In genomic region chr11:11820737-11821136, GRCm38 (mm10) we compare ENCODE assay signal across 8 mouse cellular contexts. TPM values are rescaled to one million over a fixed set of nuclear protein-coding genes. Genes with fewer than 3 reads are reported as not detected.
A peak's percentile ranks its signal among the peaks of the same experiment; 100 is the strongest.
DNase-seq lines count a peak whose midpoint lies in the region; ATAC-seq and TF ChIP-seq lines count a peak whose summit lies in the region.

No protein-coding gene starts in this region.

- H3K27me3 ChIP-seq in hindbrain, embryonic 11.5 days (ENCODE audit: control insufficient read depth, insufficient read depth, low read length), result no peaks in the 10 kb centered on the region
- H3K27me3 ChIP-seq in hindbrain, embryonic 16.5 days (replicated peaks; ENCODE audit: control insufficient read depth, insufficient read depth, low read length), result no peaks in the 10 kb centered on the region; the same call in 1 of the 2 replicates
- H3K27me3 ChIP-seq in intestine, embryonic 16.5 days (replicated peaks; ENCODE audit: control insufficient read depth, insufficient read depth, low read length), result no peaks in the 10 kb centered on the region
- H3K27me3 ChIP-seq in cerebellum, adult 2 months (ENCODE audit: control insufficient read depth, insufficient read depth, low read length), result no peaks in the 10 kb centered on the region

- peaks cover 10% of the 10 kb centered on the region for H3K4me1 ChIP-seq in hindbrain, embryonic 11.5 days (replicated peaks; ENCODE audit: control insufficient read depth, insufficient read depth, low read length)
- peaks cover 13% of the 10 kb centered on the region for H3K4me1 ChIP-seq in hindbrain, embryonic 16.5 days (ENCODE audit: control insufficient read depth, insufficient read depth, low read depth, low read length)
- H3K4me1 ChIP-seq in intestine, embryonic 16.5 days (ENCODE audit: control insufficient read depth, insufficient read depth, low read length), result peaks cover 30% of the 10 kb centered on the region
- no peaks in the 10 kb centered on the region for H3K4me1 ChIP-seq in cerebellum, adult 2 months (ENCODE audit: control insufficient read depth, insufficient read depth, low read length)

- H3K27ac ChIP-seq in hindbrain, embryonic 11.5 days (ENCODE audit: low read depth, low read length), result peak overlapping the region; percentile 24; the same call in 1 of the 2 replicates
- no peak overlapping the region for H3K27ac ChIP-seq in hindbrain, embryonic 16.5 days (ENCODE audit: low read depth, low read length)
- peak overlapping the region; percentile 86 for H3K27ac ChIP-seq in intestine, embryonic 16.5 days (ENCODE audit: low read length)
- no peak overlapping the region for H3K27ac ChIP-seq in cerebellum, adult 2 months (ENCODE audit: insufficient read depth, low read length)

- no peak overlapping the region for H3K9ac ChIP-seq in hindbrain, embryonic 11.5 days (ENCODE audit: low read depth, low read length)
- H3K9ac ChIP-seq in hindbrain, embryonic 16.5 days (ENCODE audit: low read depth, low read length), result no peak overlapping the region
- no peak overlapping the region for H3K9ac ChIP-seq in intestine, embryonic 16.5 days (ENCODE audit: low read depth, low read length)

- no peak overlapping the region for H3K4me3 ChIP-seq in hindbrain, embryonic 11.5 days (ENCODE audit: low read depth, low read length)
- no peak overlapping the region for H3K4me3 ChIP-seq in hindbrain, embryonic 16.5 days (ENCODE audit: low read length)
- H3K4me3 ChIP-seq in intestine, embryonic 16.5 days (ENCODE audit: low read length), result no peak overlapping the region
- no peak overlapping the region for H3K4me3 ChIP-seq in cerebellum, adult 2 months (replicated peaks; ENCODE audit: insufficient read depth, low read depth, low read length)

- no peak for DNase-seq in hindbrain, embryonic 11.5 days (ENCODE audit: low spot score)
- peak; percentile 27 for DNase-seq in R1 (ENCODE audit: low read depth, low spot score)
- peak; percentile 40 for DNase-seq in skeletal muscle tissue, adult 2 months (ENCODE audit: low read depth, low spot score)
- DNase-seq in urinary bladder, postnatal 4 days (ENCODE audit: low spot score in 2 of 2), result no peak
- no peak for DNase-seq in cerebellum, adult 2 months
- no peak for DNase-seq in testis, postnatal 10 days (ENCODE audit: low spot score)

- no peak overlapping the region for H3K4me2 ChIP-seq in hindbrain, embryonic 11.5 days (replicated peaks; ENCODE audit: low read depth, low read length)
- H3K4me2 ChIP-seq in hindbrain, embryonic 16.5 days (ENCODE audit: low read length), result no peak overlapping the region
- no peak overlapping the region for H3K4me2 ChIP-seq in intestine, embryonic 16.5 days (ENCODE audit: low read depth, low read length)

- WGBS in hindbrain, embryonic 11.5 days, result 62% methylated on average over 3 of the region's 3 CpGs
- 79% methylated on average over 3 of the region's 3 CpGs for WGBS in hindbrain, embryonic 16.5 days
- 58% methylated on average over 3 of the region's 3 CpGs for WGBS in intestine, embryonic 16.5 days
- 82% methylated on average over 3 of the region's 3 CpGs for WGBS in cerebellum, adult 2 months

- TF ChIP-seq POLR2A in cerebellum, adult 2 months (IDR thresholded peaks at IDR 0.05; ENCODE audit: borderline replicate concordance, insufficient read depth, low read length), result no peak

- no peak for TF ChIP-seq CTCF in cerebellum, adult 2 months (IDR thresholded peaks at IDR 0.05; ENCODE audit: borderline replicate concordance, insufficient read depth, low read depth, low read length)

- no peaks in the 10 kb centered on the region for H3K9me3 ChIP-seq in hindbrain, embryonic 11.5 days (ENCODE audit: control insufficient read depth, low read length)
- no peaks in the 10 kb centered on the region for H3K9me3 ChIP-seq in hindbrain, embryonic 16.5 days (ENCODE audit: control insufficient read depth, low read length)
- no peaks in the 10 kb centered on the region for H3K9me3 ChIP-seq in intestine, embryonic 16.5 days (ENCODE audit: control insufficient read depth, low read length)

- ATAC-seq in hindbrain, embryonic 11.5 days (ENCODE audit: low FRiP score), result 0 out of 2 replicates have a peak, but pooled peaks have one; percentile 0
- ATAC-seq in hindbrain, embryonic 16.5 days, result no peak
- 0 out of 2 replicates have a peak, but pooled peaks have one; percentile 3 for ATAC-seq in intestine, embryonic 16.5 days

- no peaks in the 10 kb centered on the region for H3K36me3 ChIP-seq in hindbrain, embryonic 11.5 days (ENCODE audit: control insufficient read depth, insufficient read depth, low read length)
- no peaks in the 10 kb centered on the region for H3K36me3 ChIP-seq in hindbrain, embryonic 16.5 days (ENCODE audit: control insufficient read depth, insufficient read depth, low read length)
- no peaks in the 10 kb centered on the region for H3K36me3 ChIP-seq in intestine, embryonic 16.5 days (ENCODE audit: control insufficient read depth, insufficient read depth, low read length)

RNA-seq across cellular contexts. Expression of gene Fignl1, which starts 12.0 kb away (rescaled TPM):
- 66.4 and 73.5 TPM in 2 replicates for polyA plus RNA-seq in hindbrain, embryonic 11.5 days (2014; fragmentation: Nextera tagmentation; extraction: Ambion mirVana)
- polyA plus RNA-seq in hindbrain, embryonic 16.5 days (2015; fragmentation: Nextera tagmentation; extraction: Ambion mirVana), result 12.4 and 13.5 TPM in 2 replicates
- 38.1 and 40.4 TPM in 2 replicates for polyA plus RNA-seq in intestine, embryonic 16.5 days (2015; fragmentation: Nextera tagmentation; extraction: Ambion mirVana)
- 0.65 TPM in 2 replicates for polyA plus RNA-seq in cerebellum, adult 2 months (2012; rRNA removed)

Comparison
In these comparisons a context has a peak if more than half of its experiments do, and no peak if none do; other contexts are left out.
1. H3K27ac ChIP-seq: peak in hindbrain, embryonic 11.5 days (single experiment) and intestine, embryonic 16.5 days (single experiment); none in hindbrain, embryonic 16.5 days (single experiment) and cerebellum, adult 2 months (single experiment).
2. DNase-seq: peak in R1 (single experiment) and skeletal muscle tissue, adult 2 months (single experiment); none in hindbrain, embryonic 11.5 days (single experiment), urinary bladder, postnatal 4 days (0 of 2), cerebellum, adult 2 months (0 of 2) and testis, postnatal 10 days (single experiment).